Mouse (Mus musculus) cerebellum, postnatal 36 days (tissue): ENCODE measurements at regions not wholly inside any gene's neighbourhood (a gene's known extent, or its start where the extent isn't known, plus 50 kb on each side); places are given as distances from the start of the nearest gene placed in this dataset.
"Not testable (repeated sequence)": the region's sequence is repeated elsewhere in the genome, so short reads cannot be mapped to it uniquely, and the experiment has no call there.

ENCODE experiments used
- DNase-seq, 2 experiments: peaks; one replicate each; pipeline ENCODE4 v3.0.0; 2021 to 2022; ENCODE audit warnings: mixed read lengths in 2 of 2

GRCm38 (mm10) chr7:111843715-111844114 is 63.9 kb upstream of the Galnt18 start:
- no peak for DNase-seq

GRCm38 (mm10) chr7:111840826-111841225 is 61.0 kb upstream of the Galnt18 start:
- no peak for DNase-seq

GRCm38 (mm10) chr7:111838162-111838561 is 58.4 kb upstream of the Galnt18 start:
- no peak for DNase-seq

GRCm38 (mm10) chr7:111834356-111834755 is 54.6 kb upstream of the Galnt18 start:
- DNase-seq = not testable (repeated sequence)

DNA sequence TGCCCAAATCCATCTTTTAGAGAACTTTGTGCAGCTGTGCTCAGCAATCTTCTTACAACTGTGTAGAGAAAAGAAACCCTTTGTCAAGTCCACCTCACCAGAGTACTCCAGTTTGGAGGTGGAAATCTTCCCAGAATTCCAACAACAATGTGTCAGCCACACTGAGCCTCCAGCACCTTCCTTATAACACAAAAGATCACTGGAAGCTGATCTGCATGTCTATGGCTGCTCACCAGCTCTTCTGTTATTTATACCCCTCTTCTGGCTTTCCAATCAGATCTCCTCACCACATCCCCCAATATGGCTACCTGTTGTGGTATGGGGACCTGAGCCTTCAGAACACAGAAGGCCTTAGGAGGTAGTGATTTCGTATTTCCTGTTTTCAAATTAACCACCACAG is 50.2 kb upstream of the Galnt18 start:
- DNase-seq = no peak
